ENCODE assay signal across 8 mouse cellular contexts in genomic region chr12:112955800-112956199, GRCm38 (mm10). TPM values are rescaled to one million over a fixed set of nuclear protein-coding genes. Genes with fewer than 3 reads are reported as not detected.
DNase-seq lines count a peak whose midpoint lies in the region; ATAC-seq and TF ChIP-seq lines count a peak whose summit lies in the region.

No protein-coding gene starts in this region.

- H3K27ac ChIP-seq in limb, embryonic 14.5 days (replicated peaks; ENCODE audit: low read depth, low read length), result no peak overlapping the region
- H3K27ac ChIP-seq in stomach, embryonic 14.5 days (ENCODE audit: low read length), result no peak overlapping the region

- peak; percentile 70 for DNase-seq in 416B (ENCODE audit: low read depth)
- peak; percentile 67 for DNase-seq in adipocyte (ENCODE audit: low spot score)
- DNase-seq in gastrocnemius, postnatal 14 days, result peak; percentile 76
- peak; percentile 62 to 82 for DNase-seq in kidney, adult 8-10 months
- DNase-seq in limb, embryonic 14.5 days (ENCODE audit: low spot score), result peak; percentile 69
- DNase-seq in monocyte, adult 2 months (ENCODE audit: low read depth in 1 of 2, low spot score in 2 of 2), result peak; percentile 36 to 67

- H3K4me2 ChIP-seq in limb, embryonic 14.5 days (replicated peaks; ENCODE audit: low read depth, low read length, severe bottlenecking), result no peak overlapping the region
- no peak overlapping the region for H3K4me2 ChIP-seq in stomach, embryonic 14.5 days (replicated peaks; ENCODE audit: low read depth, low read length)

- H3K27me3 ChIP-seq in limb, embryonic 14.5 days (ENCODE audit: control insufficient read depth, insufficient read depth, low read length), result no peaks in the 10 kb centered on the region
- H3K27me3 ChIP-seq in stomach, embryonic 14.5 days (ENCODE audit: control insufficient read depth, insufficient read depth, low read length), result no peaks in the 10 kb centered on the region

- intact Hi-C loops in gastrocnemius, postnatal 14 days (cut with DNase I; ENCODE audit: low total_unique reads), result no loop called here

- no peak overlapping the region for H3K9ac ChIP-seq in limb, embryonic 14.5 days (ENCODE audit: low read depth, low read length, severe bottlenecking)
- H3K9ac ChIP-seq in stomach, embryonic 14.5 days (replicated peaks; ENCODE audit: low read depth, low read length), result no peak overlapping the region

- no peak overlapping the region for H3K4me3 ChIP-seq in limb, embryonic 14.5 days (replicated peaks; ENCODE audit: low read length)
- H3K4me3 ChIP-seq in stomach, embryonic 14.5 days (ENCODE audit: low read depth, low read length), result no peak overlapping the region

- WGBS in limb, embryonic 14.5 days, result 46% methylated on average over 4 of the region's 4 CpGs
- 43% methylated on average over 4 of the region's 4 CpGs for WGBS in stomach, embryonic 14.5 days

- peaks cover 4% of the 10 kb centered on the region; the same call in 1 of the 2 replicates for H3K4me1 ChIP-seq in limb, embryonic 14.5 days (ENCODE audit: control insufficient read depth, insufficient read depth, low read length)
- H3K4me1 ChIP-seq in stomach, embryonic 14.5 days (ENCODE audit: control insufficient read depth, insufficient read depth, low read length), result peaks cover 8% of the 10 kb centered on the region; the same call in 1 of the 2 replicates

- H3K9me3 ChIP-seq in limb, embryonic 14.5 days (ENCODE audit: control insufficient read depth, low read length), result no peaks in the 10 kb centered on the region
- no peaks in the 10 kb centered on the region for H3K9me3 ChIP-seq in stomach, embryonic 14.5 days (ENCODE audit: control insufficient read depth, low read depth, low read length)

- no peak for TF ChIP-seq POLR2A in limb, embryonic 14.5 days (IDR thresholded peaks at IDR 0.05; ENCODE audit: borderline replicate concordance, extremely low read depth, insufficient read depth, insufficient read length)

- ATAC-seq in common myeloid progenitor, adult 5-6 weeks (replicated peaks; ENCODE audit: low read depth, poor library complexity, severe bottlenecking), result peak; percentile 67
- no peak for ATAC-seq in limb, embryonic 14.5 days (ENCODE audit: low FRiP score, low read depth)
- ATAC-seq in stomach, embryonic 14.5 days (ENCODE audit: insufficient number of reproducible peaks, insufficient read depth, low FRiP score, low read depth), result 0 out of 2 replicates have a peak, but pooled peaks have one; percentile 62

- peaks cover 24% of the 10 kb centered on the region for H3K36me3 ChIP-seq in limb, embryonic 14.5 days (ENCODE audit: control insufficient read depth, insufficient read depth, low read length)
- H3K36me3 ChIP-seq in stomach, embryonic 14.5 days (ENCODE audit: control insufficient read depth, insufficient read depth, low read length), result peaks cover 15% of the 10 kb centered on the region

RNA-seq across cellular contexts. Expression of gene Nudt14, which starts 13.9 kb away (rescaled TPM):
- 17.4 and 27.8 TPM in 2 replicates for total RNA-seq in common myeloid progenitor, adult 5-6 weeks (2017)
- total RNA-seq in gastrocnemius, postnatal 14 days (2021), result 10 to 100 TPM; 14.8 to 17.5 TPM
- 50.4 and 54.4 TPM in 2 replicates for polyA plus RNA-seq in limb, embryonic 14.5 days (2012; rRNA removed)
- polyA plus RNA-seq in limb, embryonic 14.5 days (2014; fragmentation: Nextera tagmentation; extraction: Ambion mirVana), result 78.4 and 96.0 TPM in 2 replicates
- polyA plus RNA-seq in stomach, embryonic 14.5 days (2014; fragmentation: Nextera tagmentation; extraction: Ambion mirVana), result 105 and 125 TPM in 2 replicates

RNA-seq across cellular contexts. Expression of gene Btbd6, which starts 20.5 kb away (rescaled TPM):
- total RNA-seq in common myeloid progenitor, adult 5-6 weeks (2017), result 3.2 and 7.4 TPM in 2 replicates
- total RNA-seq in gastrocnemius, postnatal 14 days (2021), result 10 to 100 TPM in 1 of 2 experiments, 1 to 10 TPM in 1; 7.3 to 10.2 TPM
- 31.0 and 52.7 TPM in 2 replicates for polyA plus RNA-seq in limb, embryonic 14.5 days (2012; rRNA removed)
- polyA plus RNA-seq in limb, embryonic 14.5 days (2014; fragmentation: Nextera tagmentation; extraction: Ambion mirVana), result 27.3 and 27.4 TPM in 2 replicates
- polyA plus RNA-seq in stomach, embryonic 14.5 days (2014; fragmentation: Nextera tagmentation; extraction: Ambion mirVana), result 22.5 and 27.0 TPM in 2 replicates

RNA-seq across cellular contexts. Expression of gene Jag2, which starts 26.2 kb away (rescaled TPM):
- total RNA-seq in common myeloid progenitor, adult 5-6 weeks (2017), result 1.5 and 6.3 TPM in 2 replicates
- 10 to 100 TPM; 24.2 to 25.5 TPM for total RNA-seq in gastrocnemius, postnatal 14 days (2021)
- 45.8 and 48.4 TPM in 2 replicates for polyA plus RNA-seq in limb, embryonic 14.5 days (2012; rRNA removed)
- 12.5 and 14.3 TPM in 2 replicates for polyA plus RNA-seq in limb, embryonic 14.5 days (2014; fragmentation: Nextera tagmentation; extraction: Ambion mirVana)
- polyA plus RNA-seq in stomach, embryonic 14.5 days (2014; fragmentation: Nextera tagmentation; extraction: Ambion mirVana), result 8.4 and 8.5 TPM in 2 replicates

RNA-seq across cellular contexts. Expression of gene Brf1, which starts 44.7 kb away (rescaled TPM):
- total RNA-seq in common myeloid progenitor, adult 5-6 weeks (2017), result 52.4 and 55.2 TPM in 2 replicates
- 10 to 100 TPM; 21.4 to 22.7 TPM for total RNA-seq in gastrocnemius, postnatal 14 days (2021)
- polyA plus RNA-seq in limb, embryonic 14.5 days (2012; rRNA removed), result 82.5 and 97.4 TPM in 2 replicates
- polyA plus RNA-seq in limb, embryonic 14.5 days (2014; fragmentation: Nextera tagmentation; extraction: Ambion mirVana), result 60.9 and 66.2 TPM in 2 replicates
- 70.3 and 71.5 TPM in 2 replicates for polyA plus RNA-seq in stomach, embryonic 14.5 days (2014; fragmentation: Nextera tagmentation; extraction: Ambion mirVana)

RNA-seq across cellular contexts. Expression of gene Pacs2, which starts 58.5 kb away (rescaled TPM):
- 15.5 and 15.9 TPM in 2 replicates for total RNA-seq in common myeloid progenitor, adult 5-6 weeks (2017)
- 10 to 100 TPM; 31.9 to 41.4 TPM for total RNA-seq in gastrocnemius, postnatal 14 days (2021)
- polyA plus RNA-seq in limb, embryonic 14.5 days (2012; rRNA removed), result 55.0 and 62.3 TPM in 2 replicates
- polyA plus RNA-seq in limb, embryonic 14.5 days (2014; fragmentation: Nextera tagmentation; extraction: Ambion mirVana), result 16.3 and 16.5 TPM in 2 replicates
- polyA plus RNA-seq in stomach, embryonic 14.5 days (2014; fragmentation: Nextera tagmentation; extraction: Ambion mirVana), result 16.5 and 17.1 TPM in 2 replicates
